Mouse (Mus musculus): ENCODE results near the gene Epop.

The Epop gene

GRCm38 (mm10) chr11:97629576-97629975 lies at the start of gene Epop:
TSS of gene Epop (minus strand) at chr11:97629702.
- in situ Hi-C loops (cut with MboI, MseI) = no loop called here

- in situ Hi-C loops (cut with MboI, MseI) = no loop called here
Observed at GRCm38 (mm10) chr11:97678301-97678700, 48.8 kb upstream of the Epop start.

- in situ Hi-C loops (cut with MboI, MseI) = no loop called here
Observed at GRCm38 (mm10) chr11:97677842-97678241, 48.3 kb upstream of the Epop start.

- in situ Hi-C loops (cut with MboI, MseI) = no loop called here
Observed at GRCm38 (mm10) chr11:97677381-97677780, 47.9 kb upstream of the Epop start.

- in situ Hi-C loops (cut with MboI, MseI) = no loop called here
Observed at GRCm38 (mm10) chr11:97676050-97676754, 46.7 kb upstream of the Epop start.

- in situ Hi-C loops (cut with MboI, MseI) = no loop called here
Observed at GRCm38 (mm10) chr11:97673148-97673547, 43.6 kb upstream of the Epop start.

GRCm38 (mm10) chr11:97671177-97671527 lies 41.6 kb upstream of the Epop start:
- in situ Hi-C loops (cut with MboI, MseI) = no loop called here

GRCm38 (mm10) chr11:97670234-97671176 lies 41.0 kb upstream of the Epop start:
- in situ Hi-C loops (cut with MboI, MseI) = no loop called here

- in situ Hi-C loops (cut with MboI, MseI) = no loop called here
Observed at GRCm38 (mm10) chr11:97669829-97670228, 40.3 kb upstream of the Epop start.

- in situ Hi-C loops (cut with MboI, MseI) = no loop called here
Observed at GRCm38 (mm10) chr11:97669268-97669667, 39.8 kb upstream of the Epop start.

- in situ Hi-C loops (cut with MboI, MseI) = no loop called here
Observed at GRCm38 (mm10) chr11:97668160-97668559, 38.7 kb upstream of the Epop start.

GRCm38 (mm10) chr11:97666794-97667193 lies 37.3 kb upstream of the Epop start:
- in situ Hi-C loops (cut with MboI, MseI) = no loop called here

GRCm38 (mm10) chr11:97666221-97666620 lies 36.7 kb upstream of the Epop start:
- in situ Hi-C loops (cut with MboI, MseI) = no loop called here

- in situ Hi-C loops (cut with MboI, MseI) = no loop called here
Observed at GRCm38 (mm10) chr11:97665431-97665830, 35.9 kb upstream of the Epop start.

GRCm38 (mm10) chr11:97664771-97665240 lies 35.3 kb upstream of the Epop start:
- in situ Hi-C loops (cut with MboI, MseI) = no loop called here

GRCm38 (mm10) chr11:97664339-97664665 lies 34.8 kb upstream of the Epop start:
- in situ Hi-C loops (cut with MboI, MseI) = no loop called here

GRCm38 (mm10) chr11:97663528-97664338 lies 34.2 kb upstream of the Epop start:
- in situ Hi-C loops (cut with MboI, MseI) = no loop called here

GRCm38 (mm10) chr11:97662893-97663527 lies 33.5 kb upstream of the Epop start, which contains the start of gene Mllt6:
TSS of gene Mllt6 (plus strand) at chr11:97663414.
- in situ Hi-C loops (cut with MboI, MseI) = no loop called here

- in situ Hi-C loops (cut with MboI, MseI) = no loop called here
Observed at GRCm38 (mm10) chr11:97662207-97662892, 32.8 kb upstream of the Epop start.

GRCm38 (mm10) chr11:97661648-97662133 lies 32.2 kb upstream of the Epop start:
- in situ Hi-C loops (cut with MboI, MseI) = no loop called here
